Mouse (Mus musculus) lung, embryonic 14.5 days (tissue): ENCODE data around the gene Syk. TPM values are rescaled to one million over a fixed set of nuclear protein-coding genes. Genes with fewer than 3 reads are reported as not detected.

Source experiments
- ATAC-seq: fragments of 200-750 bp; cut with Nextera tagmentation; 2 replicates; pipeline ENCODE4 v1.8.0; 2017; ENCODE audit warnings: mild to moderate bottlenecking, moderate TSS enrichment, moderate library complexity; ENCODE audit not compliant: insufficient read depth
- DNase-seq: peaks from one replicate; pipeline ENCODE4 v3.0.0-alpha.2; 2015
- H3K27ac ChIP-seq: fragments of 300-500 bp; sonication (generic); 2 replicates; pipeline ENCODE4 v1.5.1; 2014; ENCODE audit warnings: low read depth, mild to moderate bottlenecking, moderate library complexity
- H3K27me3 ChIP-seq: fragments of 300-500 bp; sonication (generic); 2 replicates; pipeline ENCODE4 v1.6.1; 2014; ENCODE audit warnings: low read length, control low read depth; ENCODE audit not compliant: insufficient read depth
- H3K36me3 ChIP-seq: fragments of 300-500 bp; sonication (generic); 2 replicates; pipeline ENCODE4 v1.6.1; 2014; ENCODE audit warnings: control low read depth; ENCODE audit not compliant: insufficient read depth
- H3K4me1 ChIP-seq: fragments of 300-500 bp; sonication (generic); 2 replicates; pipeline ENCODE4 v1.6.1; 2014; ENCODE audit warnings: antibody characterized with exemption, control low read depth; ENCODE audit not compliant: insufficient read depth
- H3K4me2 ChIP-seq: fragments of 300-500 bp; sonication (generic); 2 replicates; pipeline ENCODE4 v1.6.1; 2014; ENCODE audit warnings: mild to moderate bottlenecking
- H3K4me3 ChIP-seq: fragments of 300-500 bp; sonication (generic); 2 replicates; pipeline ENCODE4 v1.5.1; 2014; ENCODE audit warnings: low read depth, low read length
- H3K9ac ChIP-seq: fragments of 300-500 bp; sonication (generic); 2 replicates; pipeline ENCODE4 v1.6.1; 2014
- H3K9me3 ChIP-seq: fragments of 300-500 bp; sonication (generic); 2 replicates; pipeline ENCODE4 v1.6.1; 2016; ENCODE audit warnings: low read depth, low read length, control low read depth
- CTCF ChIP-seq: IDR thresholded peaks from 2 replicates; pipeline ENCODE4 v1.5.1; 2016; ENCODE audit warnings: antibody characterized with exemption, low read depth
- WGBS: fragments of 180-500 bp; shearing (Covaris S2); extraction: QIAGEN DNeasy Blood & Tissue Kit; methylation state at CpG from one replicate; pipeline ENCODE4 v1.1.7; 2014; 5-methylcytosine and 5-hydroxymethylcytosine counted together
- polyA plus RNA-seq: library from polyadenylated mRNA; unstranded; fragments of >200 nt; fragmentation: Nextera tagmentation; extraction: Ambion mirVana; gene quantifications from 2 replicates; pipeline ENCODE4 v1.2.1, GENCODE M21; 2014

Gene Syk
- polyA plus RNA-seq, 1 experiment from 2014 or later: 6.6 TPM

- Histone ChIP-seq H3K4me2 (no peak overlapping the region), H3K27ac (no peak overlapping the region), H3K4me3 (no peak overlapping the region), H3K9ac (no peak overlapping the region), H3K9me3 (no peaks in the 10 kb centered on the region), H3K27me3 (no peaks in the 10 kb centered on the region), H3K4me1 (peaks cover 2% of the 10 kb centered on the region; the same call in 1 of the 2 replicates), H3K36me3 (no peaks in the 10 kb centered on the region)
- ATAC-seq (no peak), DNase-seq (peak; percentile 42)
- no peak for TF ChIP-seq CTCF
- 48% methylated on average over 8 of the region's 8 CpGs for WGBS
Measured at GRCm38 (mm10) chr13:52569194-52569769, 13.7 kb upstream of the Syk start.

GRCm38 (mm10) chr13:52570276-52570675, 12.7 kb upstream of the Syk start:
- no peak for ATAC-seq
- Histone ChIP-seq H3K27ac (no peak overlapping the region), H3K9me3 (no peaks in the 10 kb centered on the region), H3K4me2 (no peak overlapping the region), H3K36me3 (no peaks in the 10 kb centered on the region), H3K4me3 (no peak overlapping the region), H3K27me3 (no peaks in the 10 kb centered on the region), H3K4me1 (peaks cover 2% of the 10 kb centered on the region; the same call in 1 of the 2 replicates), H3K9ac (no peak overlapping the region)
- no peak for DNase-seq
- WGBS: 91% methylated on average over 9 of the region's 9 CpGs
- no peak for TF ChIP-seq CTCF

- H3K4me2 ChIP-seq: no peak overlapping the region
- 50% methylated on average over 11 of the region's 11 CpGs for WGBS
- H3K27me3 ChIP-seq: no peaks in the 10 kb centered on the region
- no peak overlapping the region for H3K9ac ChIP-seq
- H3K9me3 ChIP-seq: no peaks in the 10 kb centered on the region
- no peak overlapping the region for H3K27ac ChIP-seq
- TF ChIP-seq CTCF: no peak
- DNase-seq: no peak
- H3K36me3 ChIP-seq: no peaks in the 10 kb centered on the region
- no peak overlapping the region for H3K4me3 ChIP-seq
- H3K4me1 ChIP-seq: no peaks in the 10 kb centered on the region; the same call in none of the 2 replicates
- no peak for ATAC-seq
Measured at GRCm38 (mm10) chr13:52571591-52572384, 11.2 kb upstream of the Syk start.

DNA sequence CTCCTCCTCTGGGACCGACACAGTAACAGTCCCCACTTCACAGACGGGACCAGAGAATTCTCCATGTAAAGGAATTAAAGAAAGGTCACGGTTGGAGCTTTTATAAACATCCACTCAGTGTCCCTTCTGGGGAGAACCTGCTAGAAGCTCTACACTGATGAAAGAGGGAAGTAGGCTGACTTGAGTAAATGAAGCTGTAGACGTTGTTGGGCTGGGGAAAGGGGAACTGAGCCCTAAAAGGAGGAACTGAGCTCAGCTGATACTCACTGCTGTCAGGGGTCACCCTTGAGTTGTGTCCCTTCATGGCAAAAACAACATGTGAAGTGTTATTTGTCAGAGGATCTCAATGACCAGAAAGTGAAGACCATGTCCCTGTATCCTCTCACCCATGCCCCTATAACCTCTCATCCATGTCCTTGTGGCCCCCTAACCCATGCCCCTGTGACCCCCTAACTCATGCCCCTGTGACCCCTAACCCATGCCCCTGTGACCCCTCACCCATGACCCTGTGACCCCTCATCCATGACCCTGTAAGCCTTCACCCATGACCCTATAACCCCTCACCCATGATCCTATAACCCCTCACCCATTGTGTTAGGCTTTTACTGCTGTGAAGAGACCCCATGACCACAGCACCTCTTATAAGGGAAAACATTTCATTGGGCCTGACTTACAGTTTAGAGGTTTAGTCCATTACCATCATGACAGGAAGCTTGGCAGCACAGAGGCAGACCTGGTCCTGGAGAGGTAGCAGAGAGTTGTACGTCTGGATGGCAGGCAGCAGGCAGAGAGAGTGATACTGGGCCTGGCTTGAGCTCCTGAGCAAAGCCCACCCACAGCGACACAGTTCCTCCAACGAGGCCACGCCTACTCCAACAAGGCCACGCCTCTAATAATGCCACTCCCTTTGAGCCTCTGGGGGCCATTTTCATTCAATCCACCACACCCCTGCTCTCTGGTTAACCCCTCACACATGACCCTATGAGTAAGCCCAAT, 10.2 kb upstream of the Syk start:
- Histone ChIP-seq H3K9ac (no peak overlapping the region), H3K4me1 (peaks cover 9% of the 10 kb centered on the region), H3K4me3 (no peak overlapping the region), H3K4me2 (no peak overlapping the region), H3K27ac (no peak overlapping the region), H3K9me3 (no peaks in the 10 kb centered on the region), H3K27me3 (no peaks in the 10 kb centered on the region), H3K36me3 (no peaks in the 10 kb centered on the region)
- DNase-seq (peak; percentile 21), ATAC-seq (no peak)
- WGBS: 67% methylated on average over 9 of the region's 9 CpGs
- TF ChIP-seq CTCF: no peak

DNA sequence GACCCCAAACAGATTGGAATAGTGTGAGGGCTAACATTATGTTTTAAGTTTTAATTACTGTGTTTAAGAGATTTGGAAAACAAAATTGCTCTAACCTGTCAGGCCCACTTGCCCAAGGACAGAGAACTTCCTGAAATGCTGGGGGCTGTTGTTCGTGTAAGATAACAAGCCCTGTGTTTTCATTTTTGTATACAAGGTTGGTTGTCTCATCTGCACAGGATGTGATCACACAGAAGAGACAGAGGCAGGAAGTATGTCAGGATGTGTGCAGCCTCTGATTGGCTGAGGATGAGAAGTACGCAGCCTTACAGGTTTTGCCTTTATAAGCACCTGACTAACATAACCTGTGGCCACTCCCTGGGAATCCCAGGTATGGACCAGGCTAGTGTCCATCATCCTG, 8.7 kb upstream of the Syk start:
- H3K36me3 ChIP-seq: no peaks in the 10 kb centered on the region
- no peak overlapping the region for H3K4me3 ChIP-seq

DNA sequence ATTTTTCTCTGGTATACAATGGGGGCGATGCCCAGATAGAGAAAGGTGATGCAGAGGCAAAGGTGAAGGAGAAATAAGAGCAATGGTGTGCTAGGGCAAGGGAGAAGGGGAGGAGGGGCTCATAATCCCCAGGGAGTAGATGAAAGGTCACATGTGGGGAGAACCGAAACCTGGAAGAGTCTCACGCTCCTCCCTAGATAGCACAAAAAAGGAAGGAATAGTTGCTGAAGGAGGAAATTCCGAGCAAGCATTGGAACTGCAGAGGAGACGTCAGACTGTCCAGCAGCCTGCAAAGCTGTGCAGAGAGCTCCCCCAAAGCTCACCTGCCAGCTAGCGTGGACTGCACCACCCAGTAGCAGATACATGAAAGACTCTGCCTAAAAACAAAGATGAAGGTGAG, 7.5 kb upstream of the Syk start:
- no peaks in the 10 kb centered on the region for H3K27me3 ChIP-seq
- H3K36me3 ChIP-seq: no peaks in the 10 kb centered on the region
- no peak for ATAC-seq
- H3K9ac ChIP-seq: no peak overlapping the region
- H3K4me1 ChIP-seq: peaks cover 11% of the 10 kb centered on the region
- H3K4me3 ChIP-seq: no peak overlapping the region
- WGBS: 75% methylated on average over 6 of the region's 6 CpGs
- no peak for TF ChIP-seq CTCF
- no peak overlapping the region for H3K27ac ChIP-seq
- H3K4me2 ChIP-seq: no peak overlapping the region
- DNase-seq: no peak
- H3K9me3 ChIP-seq: no peaks in the 10 kb centered on the region

More for the DNA sequence above, 8.7 kb upstream of the Syk start:
- 67% methylated on average over 2 of the region's 2 CpGs for WGBS
- Histone ChIP-seq H3K4me1 (peaks cover 11% of the 10 kb centered on the region), H3K9me3 (no peaks in the 10 kb centered on the region), H3K4me2 (no peak overlapping the region), H3K27ac (no peak overlapping the region), H3K27me3 (no peaks in the 10 kb centered on the region), H3K9ac (no peak overlapping the region)
- no peak for DNase-seq
- TF ChIP-seq CTCF: no peak
- no peak for ATAC-seq
